Mouse (Mus musculus) midbrain, embryonic 11.5 days (tissue): ENCODE data around the gene Spon1. TPM values are rescaled to one million over a fixed set of nuclear protein-coding genes. Genes with fewer than 3 reads are reported as not detected.

Experiments
- ATAC-seq: fragments of 200-750 bp; cut with Nextera tagmentation; 2 replicates; pipeline ENCODE4 v1.8.0; 2017; ENCODE audit warnings: moderate TSS enrichment, moderate library complexity; ENCODE audit not compliant: low FRiP score
- DNase-seq: peaks from one replicate; pipeline ENCODE4 v3.0.0; 2015; ENCODE audit warnings: low spot score; ENCODE audit errors: missing footprints
- H3K27ac ChIP-seq: fragments of 300-500 bp; sonication (generic); 2 replicates; pipeline ENCODE4 v1.5.1; 2014; ENCODE audit warnings: low read depth, low read length
- H3K27me3 ChIP-seq: fragments of 300-500 bp; sonication (generic); 2 replicates; pipeline ENCODE4 v1.6.1; 2014; ENCODE audit warnings: mild to moderate bottlenecking, low read length, moderate library complexity, mixed read lengths; ENCODE audit not compliant: control insufficient read depth, insufficient read depth
- H3K36me3 ChIP-seq: fragments of 300-500 bp; sonication (generic); 2 replicates; pipeline ENCODE4 v1.6.1; 2014; ENCODE audit warnings: mild to moderate bottlenecking, low read length, moderate library complexity, mixed read lengths; ENCODE audit not compliant: control insufficient read depth, insufficient read depth
- H3K4me1 ChIP-seq: fragments of 300-500 bp; sonication (generic); 2 replicates; pipeline ENCODE4 v1.6.1; 2014; ENCODE audit warnings: low read length; ENCODE audit not compliant: control insufficient read depth, insufficient read depth
- H3K4me2 ChIP-seq: fragments of 300-500 bp; sonication (generic); 2 replicates; pipeline ENCODE4 v1.6.1; 2014; ENCODE audit warnings: mild to moderate bottlenecking, moderate library complexity
- H3K4me3 ChIP-seq: fragments of 300-500 bp; sonication (generic); 2 replicates; pipeline ENCODE4 v1.5.1; 2014; ENCODE audit warnings: low read depth, low read length
- H3K9ac ChIP-seq: fragments of 300-500 bp; sonication (generic); 2 replicates; pipeline ENCODE4 v1.6.1; 2014; ENCODE audit warnings: low read length
- H3K9me3 ChIP-seq: fragments of 300-500 bp; sonication (generic); 2 replicates; pipeline ENCODE4 v1.6.1; 2016; ENCODE audit warnings: low read length; ENCODE audit not compliant: control insufficient read depth
- WGBS: fragments of 180-500 bp; shearing (Covaris S2); extraction: QIAGEN DNeasy Blood & Tissue Kit; methylation state at CpG from one replicate; pipeline ENCODE4 v1.1.7; 2014; 5-methylcytosine and 5-hydroxymethylcytosine counted together
- polyA plus RNA-seq: library from polyadenylated mRNA; unstranded; fragments of >200 nt; fragmentation: Nextera tagmentation; extraction: Ambion mirVana; gene quantifications from 2 replicates; pipeline ENCODE4 v1.2.1, GENCODE M21; 2014

Spon1 gene
- polyA plus RNA-seq, 1 experiment from 2014 or later, result 61.3 TPM

DNA sequence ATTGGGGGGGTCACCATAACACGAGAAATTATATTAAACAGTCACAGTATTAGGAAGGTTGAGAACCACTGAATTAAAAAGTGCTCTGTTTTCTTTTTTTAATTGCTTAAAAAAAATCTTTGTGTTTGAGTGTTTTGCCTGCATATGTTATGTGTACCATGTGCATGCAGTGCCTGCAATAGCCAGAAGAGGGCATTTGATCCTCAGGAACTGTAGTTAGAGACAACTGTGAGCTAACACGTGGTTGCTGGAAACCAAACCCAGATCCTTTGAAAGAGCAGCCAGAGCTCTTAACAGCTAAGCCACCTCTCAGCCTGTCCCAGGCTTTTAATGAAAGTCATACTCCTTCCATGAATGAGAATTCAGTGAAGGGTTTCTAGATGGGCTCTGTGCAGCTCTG lies 6.3 kb downstream of the Spon1 start:
- Histone ChIP-seq H3K36me3 (no peaks in the 10 kb centered on the region), H3K4me3 (no peak overlapping the region), H3K4me1 (peaks cover 5% of the 10 kb centered on the region), H3K9ac (no peak overlapping the region), H3K27ac (no peak overlapping the region), H3K9me3 (no peaks in the 10 kb centered on the region), H3K4me2 (no peak overlapping the region), H3K27me3 (peaks cover 9% of the 10 kb centered on the region)
- no peak for DNase-seq
- no peak for ATAC-seq
- 80% methylated on average over 2 of the region's 2 CpGs for WGBS

DNA sequence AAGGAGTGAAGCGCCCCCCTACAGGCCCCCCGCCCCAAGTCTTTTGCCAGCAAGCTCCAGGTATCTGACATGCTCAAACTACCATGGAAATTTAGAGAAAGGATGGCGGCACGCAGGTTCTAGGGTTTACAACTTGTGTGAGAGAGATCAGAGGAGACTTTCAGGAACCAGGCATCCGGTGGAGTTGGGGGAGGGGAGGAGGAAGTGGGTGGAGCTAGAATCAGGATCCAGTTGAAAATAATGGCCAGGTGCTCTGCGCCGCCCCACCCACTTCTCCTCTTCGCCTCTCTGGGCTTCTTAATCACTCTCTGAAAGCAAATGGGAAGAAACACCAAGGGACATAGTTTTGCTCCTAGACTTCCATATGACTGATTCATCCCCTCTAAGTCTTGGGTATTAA lies 7.6 kb downstream of the Spon1 start:
- Histone ChIP-seq H3K27me3 (no peaks in the 10 kb centered on the region), H3K27ac (no peak overlapping the region), H3K9ac (no peak overlapping the region), H3K4me2 (no peak overlapping the region), H3K4me1 (peaks cover 5% of the 10 kb centered on the region), H3K4me3 (no peak overlapping the region), H3K9me3 (no peaks in the 10 kb centered on the region), H3K36me3 (no peaks in the 10 kb centered on the region)
- no peak for DNase-seq
- WGBS, result 53% methylated on average over 8 of the region's 8 CpGs
- no peak for ATAC-seq

DNA sequence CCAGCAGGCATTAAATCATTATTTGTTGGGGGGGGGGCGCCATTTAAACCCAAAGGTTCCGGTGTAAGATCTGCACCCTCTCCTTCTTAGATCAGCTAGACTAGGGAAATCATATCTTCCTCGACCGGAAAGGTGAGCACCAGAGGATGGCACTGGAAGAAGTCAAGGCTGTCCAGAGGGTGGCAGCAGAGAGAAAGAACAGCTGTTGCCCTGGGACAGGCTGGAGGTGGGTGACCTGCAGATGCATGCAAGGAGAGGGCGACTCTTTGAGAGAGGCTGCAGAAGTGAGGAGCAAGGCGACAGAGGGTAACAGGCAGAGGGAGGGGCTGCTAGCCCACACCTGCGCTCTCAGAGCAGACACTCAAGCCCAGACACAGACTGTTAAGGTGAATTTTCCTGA lies 8.2 kb downstream of the Spon1 start:
- H3K36me3 ChIP-seq, result no peaks in the 10 kb centered on the region
- no peak overlapping the region for H3K9ac ChIP-seq
- ATAC-seq (peak; percentile 55; the same call in 1 of the 2 replicates), DNase-seq (peak; percentile 91)
- no peak overlapping the region for H3K4me2 ChIP-seq
- H3K4me1 ChIP-seq, result peaks cover under 1% of the 10 kb centered on the region
- H3K27ac ChIP-seq, result no peak overlapping the region
- no peaks in the 10 kb centered on the region for H3K27me3 ChIP-seq
- no peaks in the 10 kb centered on the region for H3K9me3 ChIP-seq
- 19% methylated on average over 7 of the region's 7 CpGs for WGBS
- no peak overlapping the region for H3K4me3 ChIP-seq

DNA sequence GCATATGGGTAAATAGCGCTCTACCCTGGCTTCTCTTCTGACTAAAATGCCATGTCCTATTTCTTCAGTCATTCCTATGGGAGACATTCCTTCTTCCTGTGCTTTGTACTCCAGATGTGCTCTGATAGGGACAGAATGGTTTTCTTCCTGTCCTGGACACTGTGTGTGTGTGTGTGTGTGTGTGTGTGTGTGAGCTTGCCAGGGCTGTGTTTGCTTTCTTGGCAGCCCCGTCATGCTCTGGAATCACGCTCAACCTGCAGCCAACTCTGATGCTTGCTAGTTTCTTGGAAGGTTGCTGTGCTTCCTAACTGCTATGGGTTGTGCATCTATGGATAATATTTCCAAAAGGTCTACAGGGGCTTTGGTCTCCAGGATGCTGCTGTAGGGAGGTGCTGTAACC lies 9.1 kb downstream of the Spon1 start:
- WGBS, result 90% methylated on average over 3 of the region's 3 CpGs
- no peak overlapping the region for H3K9ac ChIP-seq
- no peak for DNase-seq
- H3K36me3 ChIP-seq, result no peaks in the 10 kb centered on the region
- no peak for ATAC-seq
- H3K9me3 ChIP-seq, result no peaks in the 10 kb centered on the region
- no peak overlapping the region for H3K4me3 ChIP-seq
- no peak overlapping the region for H3K4me2 ChIP-seq
- no peaks in the 10 kb centered on the region for H3K27me3 ChIP-seq
- H3K4me1 ChIP-seq, result no peaks in the 10 kb centered on the region
- no peak overlapping the region for H3K27ac ChIP-seq

DNA sequence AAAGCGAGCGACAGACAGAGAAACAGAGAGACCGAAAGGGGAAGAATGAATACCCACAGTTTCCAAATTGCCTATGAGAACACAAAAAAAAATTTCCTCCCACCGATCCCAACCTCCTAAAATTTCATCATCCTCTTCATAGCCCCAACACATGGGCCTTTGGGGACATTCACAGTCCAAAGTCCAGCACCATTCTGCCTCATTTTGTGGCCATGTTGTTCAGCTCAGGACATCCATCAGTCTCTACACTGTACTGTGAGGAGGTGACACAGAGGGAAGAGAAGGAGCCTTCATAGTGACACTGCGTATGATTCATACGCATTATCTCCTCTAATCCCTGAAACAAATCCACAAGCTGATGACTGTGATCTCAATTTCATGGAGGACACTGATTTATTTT lies 12.7 kb downstream of the Spon1 start:
- 90% methylated on average over 6 of the region's 6 CpGs for WGBS
- Histone ChIP-seq H3K27me3 (no peaks in the 10 kb centered on the region), H3K4me1 (no peaks in the 10 kb centered on the region), H3K9ac (no peak overlapping the region), H3K9me3 (no peaks in the 10 kb centered on the region), H3K36me3 (no peaks in the 10 kb centered on the region), H3K4me3 (no peak overlapping the region), H3K4me2 (no peak overlapping the region), H3K27ac (no peak overlapping the region)
- ATAC-seq (no peak), DNase-seq (peak; percentile 44)

DNA sequence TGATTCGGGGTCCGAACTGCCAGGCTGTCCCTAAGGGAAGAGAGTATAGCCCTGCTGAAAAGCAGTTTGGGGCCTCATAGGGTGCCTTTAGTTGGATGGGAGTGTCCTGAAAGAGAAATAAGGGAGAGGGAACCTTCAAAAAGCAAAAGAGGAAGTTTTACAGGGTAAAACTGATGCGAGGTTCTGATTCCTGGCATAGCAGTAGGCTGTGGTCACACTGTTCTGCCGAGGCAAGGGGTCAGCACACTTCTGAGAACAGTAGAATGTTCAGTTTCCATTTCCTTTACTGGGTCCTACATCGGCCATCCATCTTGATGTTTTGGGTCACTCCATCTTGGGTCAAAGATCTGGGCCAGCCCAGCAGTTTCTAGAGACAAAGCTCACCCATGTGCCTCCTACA lies 14.5 kb downstream of the Spon1 start:
- WGBS, result 90% methylated on average over 5 of the region's 5 CpGs
- Histone ChIP-seq H3K9me3 (no peaks in the 10 kb centered on the region), H3K36me3 (no peaks in the 10 kb centered on the region), H3K9ac (no peak overlapping the region), H3K4me1 (no peaks in the 10 kb centered on the region), H3K4me3 (no peak overlapping the region), H3K27me3 (no peaks in the 10 kb centered on the region), H3K27ac (no peak overlapping the region), H3K4me2 (no peak overlapping the region)
- DNase-seq, result no peak
- no peak for ATAC-seq

DNA sequence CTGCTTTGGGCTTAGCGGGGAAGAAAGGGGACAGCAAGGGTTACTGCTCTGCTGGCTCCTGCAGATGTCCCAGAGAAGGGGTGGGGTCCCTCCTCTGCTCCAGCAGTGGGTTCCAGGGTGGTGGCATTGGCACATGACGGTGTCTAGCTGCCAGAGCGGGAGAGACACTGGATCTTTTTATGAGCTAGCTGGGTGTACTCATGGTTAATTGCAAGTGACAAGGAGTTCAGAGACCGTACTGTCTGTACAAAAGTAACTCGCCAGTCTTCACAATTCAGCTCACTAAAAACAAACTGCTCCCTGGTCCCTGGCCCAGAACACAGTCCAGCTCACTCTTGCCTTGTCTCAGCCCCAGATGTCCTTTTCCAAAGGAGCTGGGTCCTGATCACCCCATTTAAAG lies 26.2 kb downstream of the Spon1 start:
- ATAC-seq (no peak), DNase-seq (no peak)
- Histone ChIP-seq H3K9ac (no peak overlapping the region), H3K36me3 (no peaks in the 10 kb centered on the region), H3K9me3 (no peaks in the 10 kb centered on the region), H3K4me3 (no peak overlapping the region), H3K27me3 (no peaks in the 10 kb centered on the region), H3K4me2 (no peak overlapping the region), H3K4me1 (no peaks in the 10 kb centered on the region), H3K27ac (no peak overlapping the region)
- 94% methylated on average over 5 of the region's 5 CpGs for WGBS

DNA sequence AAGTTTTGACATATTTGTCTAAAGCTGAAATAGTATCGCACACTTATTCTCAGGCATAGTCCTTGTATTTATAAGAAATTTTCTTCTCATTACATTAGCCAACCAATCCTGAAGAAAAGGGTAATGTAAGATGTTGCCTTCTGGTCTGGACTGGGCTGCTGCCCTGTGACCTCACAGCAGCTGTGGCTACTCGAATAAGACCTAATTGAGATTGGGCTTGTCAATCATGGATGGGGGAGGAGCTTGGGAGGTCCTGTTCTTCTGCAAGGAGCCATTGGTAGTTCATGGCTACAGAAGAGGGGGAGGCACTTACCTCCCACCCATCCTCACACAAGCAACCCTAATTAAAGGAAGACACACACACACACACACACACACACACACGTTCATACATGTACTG lies 27.1 kb downstream of the Spon1 start:
- ATAC-seq (no peak), DNase-seq (no peak)
- Histone ChIP-seq H3K4me3 (no peak overlapping the region), H3K9me3 (no peaks in the 10 kb centered on the region), H3K27ac (no peak overlapping the region), H3K4me1 (no peaks in the 10 kb centered on the region), H3K36me3 (no peaks in the 10 kb centered on the region), H3K4me2 (no peak overlapping the region), H3K9ac (no peak overlapping the region), H3K27me3 (no peaks in the 10 kb centered on the region)
- 79% methylated on average over 3 of the region's 3 CpGs for WGBS

DNA sequence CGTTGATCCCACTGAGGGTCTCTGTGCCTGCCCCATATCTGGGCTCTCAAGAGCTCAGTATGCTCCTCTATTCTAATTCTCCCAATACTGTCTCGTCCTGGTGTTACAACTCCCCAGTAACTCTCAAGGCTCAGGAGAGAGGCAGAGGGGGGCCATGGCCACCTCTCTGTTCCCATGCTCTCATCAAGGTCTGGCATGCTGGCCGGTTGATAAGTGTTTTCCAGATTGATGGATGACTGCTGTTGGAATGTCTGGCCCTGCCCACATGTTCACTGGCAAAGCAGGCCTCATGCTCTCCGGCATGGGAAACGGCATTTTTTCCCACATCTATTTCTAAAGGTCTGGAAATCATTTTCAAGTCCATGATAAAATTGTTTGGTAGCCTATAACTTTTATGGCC lies 29.4 kb downstream of the Spon1 start:
- Histone ChIP-seq H3K27me3 (no peaks in the 10 kb centered on the region), H3K4me2 (no peak overlapping the region), H3K9ac (no peak overlapping the region), H3K4me3 (no peak overlapping the region), H3K36me3 (no peaks in the 10 kb centered on the region), H3K27ac (no peak overlapping the region), H3K4me1 (no peaks in the 10 kb centered on the region), H3K9me3 (no peaks in the 10 kb centered on the region)
- 90% methylated on average over 5 of the region's 5 CpGs for WGBS
- DNase-seq (no peak), ATAC-seq (no peak)

DNA sequence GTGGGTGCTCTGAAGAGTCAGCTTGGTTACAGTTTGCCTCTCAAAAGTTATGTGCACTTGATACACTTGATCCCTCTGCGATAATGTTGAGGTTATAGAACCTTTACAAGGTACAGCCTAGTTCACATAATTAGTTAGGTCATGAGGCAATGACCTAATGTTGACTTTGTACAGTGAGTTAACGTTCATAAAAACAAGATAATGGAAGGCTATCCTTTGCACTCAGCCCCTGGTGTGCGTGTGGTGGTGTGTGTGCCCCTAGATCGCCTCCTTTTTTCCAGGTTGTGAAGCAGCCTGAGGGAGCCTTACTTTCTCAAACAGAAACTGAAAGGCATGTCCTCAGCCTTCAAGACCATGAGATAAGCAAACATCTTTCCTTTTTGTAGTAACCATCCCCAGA lies 31.3 kb downstream of the Spon1 start:
- Histone ChIP-seq H3K27me3 (no peaks in the 10 kb centered on the region), H3K4me1 (no peaks in the 10 kb centered on the region), H3K9me3 (no peaks in the 10 kb centered on the region), H3K4me2 (no peak overlapping the region), H3K36me3 (no peaks in the 10 kb centered on the region), H3K27ac (no peak overlapping the region), H3K4me3 (no peak overlapping the region), H3K9ac (no peak overlapping the region)
- DNase-seq (no peak), ATAC-seq (no peak)
- 90% methylated on average over 4 of the region's 4 CpGs for WGBS
